Mouse (Mus musculus) neural tube, embryonic 10.5 days (tissue): Measurements from ENCODE around the gene Rab5c.

ENCODE experiments used
- DNase-seq: peaks from one replicate; pipeline ENCODE4 v3.0.0-alpha.2; 2017; ENCODE audit warnings: low spot score; ENCODE audit errors: extremely low spot score

Gene Rab5c

DNA sequence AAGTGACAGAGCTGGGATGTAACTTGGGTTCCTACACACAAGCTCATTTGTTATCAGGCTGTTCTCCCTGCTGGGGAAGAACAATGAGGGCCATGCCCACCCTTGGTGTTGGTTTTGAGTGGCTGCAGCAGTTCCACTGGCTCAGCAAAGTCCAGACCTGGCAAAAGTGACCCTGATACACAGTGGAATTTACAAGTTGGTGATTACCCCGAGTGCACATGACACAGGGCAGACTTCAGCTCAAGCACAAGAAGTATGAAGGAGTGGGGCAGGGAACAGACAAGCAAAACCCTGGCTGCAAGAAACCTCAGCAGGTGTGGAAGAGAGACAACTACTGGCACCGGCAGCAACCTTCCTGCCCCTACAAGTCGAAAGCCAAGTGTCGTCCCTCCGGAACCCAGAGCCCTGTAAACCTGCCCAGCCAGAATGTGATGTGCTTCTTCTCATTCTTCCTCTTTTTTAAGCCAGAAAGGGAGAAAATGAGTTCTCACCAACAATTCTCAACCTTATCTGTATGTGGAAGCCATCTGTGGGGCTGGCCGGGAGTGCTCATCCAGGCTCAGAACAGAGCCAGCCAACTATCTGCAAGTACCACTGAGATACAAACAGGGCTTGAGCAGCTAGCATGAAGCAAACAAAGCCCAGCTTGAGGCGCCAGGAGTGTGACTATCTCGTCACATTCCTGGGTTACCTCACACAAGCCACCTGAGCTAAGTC, 16.1 kb downstream of the Rab5c start:
- DNase-seq, result no peak

DNA sequence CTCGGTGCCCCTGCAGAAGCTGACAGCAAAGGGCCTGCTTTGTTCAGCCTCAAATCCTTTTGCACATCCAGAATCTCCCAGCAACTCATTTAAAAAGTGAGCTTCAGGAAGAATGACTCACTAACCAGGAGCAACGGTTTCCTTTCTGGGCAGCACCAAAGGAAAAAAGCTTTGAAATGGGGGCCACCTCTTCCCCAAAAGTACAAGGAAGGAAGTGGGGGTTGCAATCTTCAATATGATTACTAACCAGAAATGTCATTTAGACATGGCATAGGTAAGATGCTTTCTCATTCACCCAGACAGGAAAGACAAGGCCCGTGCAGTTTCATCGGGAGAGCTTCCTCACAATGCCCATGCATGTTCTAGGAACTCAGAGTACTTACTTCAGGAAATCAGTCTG, 16.8 kb downstream of the Rab5c start:
- DNase-seq, result no peak

DNA sequence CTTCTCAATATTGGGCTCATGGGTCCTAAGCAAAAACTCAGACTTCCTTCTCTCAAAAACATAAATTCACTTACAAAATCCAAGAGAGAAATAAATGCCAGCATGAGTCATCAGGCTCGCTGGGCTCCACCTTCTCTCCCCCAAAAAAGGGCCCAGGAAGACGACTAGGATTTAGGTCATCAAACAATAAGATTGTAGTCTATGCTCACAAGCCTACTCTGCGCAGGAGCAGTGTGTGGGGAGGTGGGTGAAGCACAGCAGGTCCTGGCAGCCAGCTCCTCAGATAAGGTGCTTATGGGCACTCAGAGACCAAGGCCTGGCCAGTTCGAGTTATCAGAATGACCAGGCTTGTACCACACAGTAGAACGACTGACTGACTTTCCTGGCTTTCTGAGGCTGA, 17.7 kb downstream of the Rab5c start:
- DNase-seq, result no peak

DNA sequence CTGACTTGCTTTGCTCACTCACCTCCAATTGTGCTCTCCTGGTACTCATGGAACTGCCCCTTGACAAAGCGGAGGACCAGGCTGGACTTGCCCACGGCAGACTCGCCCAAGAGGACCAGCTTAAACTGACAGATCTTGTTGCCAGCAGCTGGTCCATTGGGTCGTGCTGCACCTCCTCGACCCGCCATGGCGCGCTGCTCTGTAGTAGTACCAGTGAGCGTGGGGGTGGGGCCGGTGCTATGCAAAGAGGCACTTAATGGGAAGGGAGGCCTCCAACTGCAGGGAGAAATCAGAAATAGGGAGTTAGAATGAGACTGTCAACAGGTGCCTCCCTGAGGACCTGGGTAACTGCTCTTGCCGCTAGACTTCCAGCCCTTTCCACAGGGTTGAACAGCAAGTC, 18.1 kb downstream of the Rab5c start:
- no peak for DNase-seq

DNA sequence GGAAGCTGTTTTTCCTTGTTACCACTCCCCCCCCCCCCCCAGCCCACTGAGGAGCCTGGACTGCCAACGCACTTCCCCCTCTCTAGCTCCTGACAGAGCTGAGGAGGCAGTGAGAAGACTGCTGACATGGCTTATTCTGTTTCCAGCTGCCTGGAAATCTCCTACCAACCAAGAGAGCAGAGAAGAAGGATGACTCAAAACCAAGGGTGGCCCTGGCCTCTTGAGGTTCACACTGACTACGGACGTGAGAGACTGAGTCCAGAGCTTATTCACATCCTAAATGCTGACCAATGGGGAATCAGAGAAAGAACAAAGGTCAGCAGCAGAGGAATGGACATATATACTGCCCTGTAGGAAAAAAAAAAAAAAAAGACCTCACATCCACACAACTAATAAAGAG, 18.7 kb downstream of the Rab5c start:
- no peak for DNase-seq

DNA sequence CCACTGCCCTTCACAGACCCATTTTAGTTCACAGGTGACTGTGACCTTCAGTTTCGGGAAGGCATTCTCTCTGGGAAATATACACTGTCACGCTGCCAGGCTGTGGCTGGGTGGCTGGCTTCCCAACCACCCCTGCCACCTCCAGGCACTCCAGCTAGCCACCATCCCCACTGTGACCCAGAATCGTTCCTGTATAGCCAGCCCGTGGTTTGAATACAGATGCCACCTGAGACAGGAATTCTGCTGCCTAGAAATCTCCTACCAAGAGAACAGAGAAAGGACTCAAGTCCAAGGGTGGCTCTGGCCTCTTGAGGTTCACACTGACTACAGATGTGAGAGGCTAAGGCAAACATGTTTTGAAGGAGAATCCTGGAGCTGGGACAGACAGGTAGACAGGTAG, 19.1 kb downstream of the Rab5c start:
- no peak for DNase-seq

DNA sequence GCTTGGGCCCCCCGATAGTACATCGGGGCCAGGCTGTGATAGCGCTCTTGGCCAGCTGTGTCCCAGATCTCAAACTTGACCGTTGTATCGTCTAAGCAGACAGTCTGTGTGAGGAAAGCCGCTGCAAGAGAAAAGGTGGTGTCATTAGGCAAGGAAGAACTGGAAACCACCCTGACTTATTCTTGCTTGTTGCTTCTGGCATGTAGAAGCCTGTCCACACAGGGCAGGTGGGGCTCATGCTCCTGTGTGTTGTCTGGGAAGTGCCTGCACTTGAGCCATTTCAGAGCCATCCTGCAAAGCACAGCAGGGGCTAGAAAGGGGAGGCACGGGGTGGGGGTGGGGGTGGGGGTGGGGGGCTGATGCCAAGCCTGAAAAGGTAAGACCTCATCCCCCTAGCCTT, 19.6 kb downstream of the Rab5c start:
- DNase-seq, result no peak

DNA sequence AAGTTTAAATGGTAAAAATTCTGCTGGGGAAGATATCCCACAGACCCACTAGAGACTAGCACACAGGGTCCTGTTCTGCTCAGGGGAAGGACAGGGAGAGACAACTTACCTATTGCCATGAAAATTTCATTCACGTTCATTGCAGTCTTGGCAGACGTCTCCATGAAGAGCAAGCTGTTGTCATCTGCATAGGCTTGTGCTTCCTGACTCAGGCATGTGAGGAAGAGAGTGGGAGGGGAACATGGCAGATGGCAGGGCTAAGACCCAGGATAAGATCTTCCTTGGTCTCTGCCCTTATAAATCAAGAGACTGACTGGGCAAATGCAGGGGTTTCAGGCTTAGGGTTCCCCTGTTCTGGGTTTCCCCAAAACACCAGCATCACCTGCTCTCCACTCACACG, 21.4 kb downstream of the Rab5c start:
- DNase-seq, result no peak

DNA sequence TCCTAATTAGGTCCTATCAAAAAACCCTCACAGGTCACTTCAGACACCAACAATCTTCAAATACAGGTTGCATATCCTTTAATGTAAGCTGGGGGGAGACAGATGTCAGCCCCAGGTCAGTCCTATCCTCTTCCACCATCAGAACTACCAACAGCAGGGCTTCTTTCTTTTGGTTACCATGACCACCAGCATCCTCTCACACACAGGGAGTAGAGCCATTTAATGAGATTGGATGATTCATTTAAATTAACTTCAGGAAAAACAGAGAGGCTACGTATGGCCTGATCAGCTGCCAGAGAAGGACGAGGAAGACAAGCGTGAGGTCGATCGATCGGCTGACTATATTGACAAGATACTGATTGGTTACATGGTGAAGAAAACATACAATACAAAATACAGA, 23.1 kb downstream of the Rab5c start:
- DNase-seq, result no peak

DNA sequence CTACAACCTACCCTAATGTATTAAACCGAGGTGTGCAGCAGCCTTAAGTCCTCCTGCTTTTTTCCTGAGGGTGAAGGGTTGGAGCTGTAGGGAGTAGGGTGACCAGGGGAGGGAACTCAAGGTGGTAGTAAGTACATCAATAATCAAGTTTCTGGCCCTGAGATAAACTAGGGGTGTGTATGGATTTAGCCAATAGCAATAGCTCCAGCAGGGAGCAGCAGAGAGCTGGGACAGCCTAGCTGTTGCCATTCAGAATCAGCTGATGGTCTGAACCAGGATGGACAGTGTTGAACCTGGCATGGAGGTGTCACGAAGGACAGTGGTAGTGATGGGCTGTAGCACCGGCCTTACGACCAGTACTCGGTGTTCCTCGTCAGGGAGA, 23.5 kb downstream of the Rab5c start:
- peak; percentile 69 for DNase-seq

DNA sequence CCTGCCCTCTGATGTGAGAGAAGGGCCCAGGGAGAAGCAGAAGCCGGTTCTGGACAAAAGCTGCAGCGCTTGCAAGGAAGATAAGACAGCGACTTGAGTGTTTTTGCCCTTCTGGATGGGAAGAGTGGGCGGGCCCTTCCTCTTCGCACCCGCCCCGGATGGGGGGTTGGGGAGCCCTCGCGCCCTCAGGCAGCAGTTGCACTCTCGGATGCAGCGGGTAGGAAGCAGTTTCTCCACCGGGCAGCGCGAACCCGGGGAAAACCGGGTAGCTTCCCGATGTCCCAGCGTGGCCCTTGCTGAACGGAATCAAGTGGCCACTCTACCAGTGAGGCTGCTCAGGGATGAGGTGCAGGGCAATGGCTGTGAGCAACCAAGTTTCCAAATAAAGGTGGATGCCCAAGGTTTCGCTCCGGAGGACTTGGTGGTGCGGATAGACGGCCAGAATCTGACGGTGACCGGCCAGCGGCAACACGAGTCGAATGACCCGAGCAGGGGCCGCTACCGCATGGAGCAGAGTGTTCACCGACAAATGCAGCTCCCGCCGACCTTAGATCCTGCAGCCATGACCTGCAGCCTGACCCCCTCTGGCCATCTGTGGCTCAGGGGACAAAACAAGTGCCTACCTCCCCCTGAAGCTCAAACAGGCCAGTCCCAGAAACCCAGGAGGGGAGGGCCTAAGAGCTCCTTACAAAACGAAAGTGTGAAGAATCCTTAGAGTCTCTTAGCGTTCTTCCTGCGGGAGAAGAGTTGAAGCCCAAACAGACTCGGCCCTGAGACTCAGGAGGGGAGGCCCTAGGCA, 24.1 kb downstream of the Rab5c start, which contains the start of gene Hspb9:
Hspb9 (plus strand) TSS at position 116 of the 799 bp plus-strand sequence.
- DNase-seq, result peak; percentile 63

DNA sequence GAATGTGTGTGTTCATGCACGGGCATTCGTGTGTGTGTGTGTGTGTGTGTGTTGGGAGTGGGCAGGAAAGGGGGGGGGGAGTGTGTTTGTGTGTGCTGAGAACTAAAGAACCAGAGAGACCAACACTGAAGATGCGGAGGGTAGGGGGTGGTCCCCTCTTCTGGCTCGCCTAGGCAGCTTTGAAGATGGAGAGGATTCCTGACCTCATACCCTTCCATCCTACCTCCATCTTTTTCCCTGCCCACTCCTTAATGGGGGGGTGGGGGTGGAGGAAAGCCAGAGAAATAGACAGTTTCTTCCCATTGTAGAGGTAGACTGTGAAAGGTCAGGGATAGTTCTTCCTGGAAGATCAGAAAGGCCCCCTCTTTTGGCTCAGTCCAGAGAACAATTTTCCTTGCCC, 24.8 kb downstream of the Rab5c start:
- DNase-seq, result no peak

DNA sequence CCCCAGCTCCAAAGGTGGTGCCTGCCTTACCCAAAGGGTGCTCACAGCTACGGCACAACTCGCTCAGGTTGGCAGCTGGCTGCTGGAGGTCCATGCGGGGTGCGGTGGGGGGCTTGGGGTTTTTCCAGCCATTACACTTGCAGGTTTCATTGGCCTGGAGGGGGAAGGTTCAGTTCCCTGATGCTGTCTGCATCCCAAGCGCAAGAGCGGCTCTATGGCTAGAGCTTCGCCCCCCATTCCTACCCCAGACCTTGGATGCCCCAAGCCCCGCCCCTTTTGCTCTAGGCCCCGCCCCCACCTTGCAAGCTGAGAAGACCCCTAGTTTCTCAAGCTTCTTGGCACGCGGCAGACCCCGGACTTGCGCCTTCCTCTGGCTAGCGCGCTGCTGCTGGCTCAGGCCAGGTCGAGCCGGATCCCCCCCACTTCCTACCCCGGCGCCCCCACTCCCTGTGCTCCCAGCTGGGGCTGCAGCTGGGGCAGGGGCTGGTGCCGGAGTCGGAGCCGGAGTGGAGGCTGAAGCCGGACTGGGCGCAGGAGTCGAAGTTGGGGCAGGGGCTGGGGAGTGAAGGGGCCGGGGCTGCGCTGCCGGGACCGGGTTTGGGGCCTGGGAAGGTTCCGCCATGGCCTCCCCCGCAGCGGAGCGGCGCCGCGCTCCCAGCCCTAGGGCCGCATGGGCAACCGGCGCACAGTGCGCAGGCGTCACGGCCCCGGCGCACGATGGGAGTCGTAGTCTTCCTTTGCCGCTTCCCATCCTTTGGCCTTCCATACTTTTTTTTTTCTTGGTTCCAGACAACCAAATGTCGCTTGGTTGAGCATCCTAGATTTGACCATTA, 26.0 kb downstream of the Rab5c start, which contains the start of gene Kat2a:
Kat2a (minus strand) TSS at position 683 of the 833 bp plus-strand sequence.
- DNase-seq, result peak; percentile 81

DNA sequence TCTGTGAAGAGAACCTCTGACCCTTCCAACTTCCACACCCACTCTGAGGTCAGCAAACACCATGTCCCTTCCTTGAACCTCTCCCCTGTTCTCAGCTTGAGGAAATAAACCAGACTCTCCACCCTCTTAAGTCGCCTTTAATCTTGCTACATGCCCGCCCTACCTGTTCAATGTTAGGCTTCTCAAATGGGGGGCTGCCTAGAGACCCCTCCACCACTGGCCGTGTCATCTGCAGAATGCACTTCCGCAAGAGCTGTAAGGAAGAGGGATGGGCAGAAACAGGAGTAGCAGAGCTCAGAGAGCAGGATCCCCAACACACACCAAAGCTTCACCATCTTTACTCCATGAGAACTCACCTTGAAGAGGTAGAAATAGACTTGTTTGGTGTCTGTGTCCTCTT, 27.0 kb downstream of the Rab5c start:
- DNase-seq, result no peak

DNA sequence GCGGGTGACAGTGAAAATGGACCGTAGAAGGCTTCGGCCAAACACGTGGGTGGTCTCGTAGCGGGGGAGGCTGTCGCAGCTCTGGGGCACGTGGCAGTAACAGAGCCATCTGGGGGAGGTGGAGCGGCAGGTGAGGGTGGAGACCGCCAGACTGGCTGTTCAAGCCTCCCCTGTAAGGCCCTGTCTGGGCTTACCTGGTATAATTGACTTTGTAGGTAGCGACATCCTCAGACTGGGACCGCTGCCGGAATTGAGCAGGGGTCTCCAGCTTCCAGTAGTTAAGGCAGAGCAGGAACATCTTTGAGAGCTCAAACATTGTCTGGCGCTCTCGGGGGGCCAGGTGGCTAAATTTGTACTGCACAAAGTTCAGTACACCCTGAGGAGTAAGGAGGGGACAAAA, 27.5 kb downstream of the Rab5c start:
- no peak for DNase-seq

DNA sequence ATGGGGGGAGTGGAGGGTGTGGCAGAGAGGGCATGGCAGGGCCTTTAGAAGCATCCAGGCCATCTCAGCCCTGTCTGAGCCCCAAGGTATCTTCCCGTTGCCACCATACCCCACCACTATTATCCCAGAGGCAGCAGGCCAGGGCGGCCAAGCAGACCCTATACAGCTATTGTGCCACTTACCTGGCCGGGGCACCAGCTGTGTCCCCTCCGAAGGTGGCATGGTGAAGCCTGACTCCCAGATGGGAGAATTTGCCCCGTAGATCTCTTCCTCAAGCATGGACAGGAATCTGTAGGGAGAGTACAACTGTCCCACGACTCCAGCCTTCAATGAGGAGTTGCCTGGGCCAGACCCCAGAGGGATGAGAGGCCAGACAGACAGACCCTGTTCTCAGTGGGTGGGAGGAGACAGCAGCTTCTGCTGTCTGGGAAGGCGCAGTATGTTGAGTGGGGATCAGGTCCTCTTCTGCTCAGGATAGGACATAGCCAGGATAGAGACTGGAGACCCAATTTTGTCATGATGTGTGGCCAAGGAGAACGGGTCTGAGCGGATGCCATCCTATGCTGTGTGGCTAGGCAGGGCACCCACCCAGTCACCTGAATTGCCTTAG, 28.7 kb downstream of the Rab5c start:
- no peak for DNase-seq

DNA sequence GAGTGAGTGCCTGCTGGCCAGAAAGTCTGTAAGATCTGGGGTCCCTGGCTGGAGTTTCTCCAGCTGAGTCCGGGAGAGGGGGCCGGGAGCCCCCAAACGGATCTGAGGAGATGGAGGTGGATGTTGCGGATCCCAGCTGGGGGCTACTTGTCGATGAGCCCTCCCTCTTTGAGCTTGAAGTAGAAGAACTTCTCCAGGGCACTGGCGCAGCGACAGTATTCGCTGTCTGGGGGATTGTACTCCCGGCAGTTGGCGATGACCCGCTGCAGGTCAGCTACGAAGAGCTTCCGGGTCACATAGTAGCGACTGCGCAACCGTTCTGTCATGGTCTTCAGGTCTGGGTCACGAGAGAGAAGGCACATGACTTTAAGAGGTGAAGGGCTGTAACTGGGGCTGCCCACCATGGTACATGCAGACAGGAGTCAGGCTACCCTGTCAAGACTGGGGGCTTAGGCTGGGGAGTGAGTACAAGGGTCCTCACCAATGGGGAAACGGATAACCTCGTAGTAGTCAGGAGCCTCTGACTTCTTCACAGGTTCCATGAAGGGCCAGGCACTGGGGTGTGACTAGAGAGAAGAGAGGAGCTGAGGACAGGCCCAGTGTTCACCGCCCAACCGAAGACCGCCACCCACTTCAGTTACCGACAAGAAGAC, 32.8 kb downstream of the Rab5c start:
- DNase-seq, result no peak

DNA sequence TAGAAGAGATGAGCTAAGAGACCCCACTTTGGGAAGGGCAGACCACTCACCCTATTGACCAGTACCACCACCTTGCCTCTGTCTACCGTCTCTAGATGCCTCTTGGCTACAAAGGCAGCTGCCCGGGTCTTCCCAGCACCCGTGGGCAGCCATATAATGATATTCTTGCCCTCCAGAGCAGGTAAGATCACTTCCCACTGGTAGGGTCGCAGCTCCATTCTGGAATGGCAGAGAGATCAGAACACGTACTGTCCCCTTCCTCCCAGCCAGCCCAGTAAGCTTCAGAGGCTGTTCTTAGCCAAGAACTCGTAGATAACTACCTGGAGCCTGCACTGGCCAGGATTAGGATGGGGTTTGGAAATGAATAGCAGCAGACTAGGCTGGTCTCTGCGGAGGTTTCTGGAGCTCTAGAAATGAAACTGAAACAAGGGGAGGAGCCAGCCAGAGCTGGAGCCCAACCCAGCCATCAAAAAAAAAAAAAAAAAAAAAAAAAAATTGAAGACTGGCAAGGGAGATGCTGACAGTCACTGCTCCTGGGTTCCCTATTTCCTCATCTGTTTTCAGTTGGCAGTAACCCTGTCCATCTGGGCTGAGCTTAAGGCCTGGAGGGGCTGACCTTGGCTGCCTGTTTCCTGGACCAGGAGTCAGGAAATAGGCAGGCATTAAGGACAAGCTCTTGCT, 34.0 kb downstream of the Rab5c start, which contains the start of gene Dhx58:
Dhx58 (minus strand) TSS at position 421 of the 681 bp plus-strand sequence.
- DNase-seq, result no peak

DNA sequence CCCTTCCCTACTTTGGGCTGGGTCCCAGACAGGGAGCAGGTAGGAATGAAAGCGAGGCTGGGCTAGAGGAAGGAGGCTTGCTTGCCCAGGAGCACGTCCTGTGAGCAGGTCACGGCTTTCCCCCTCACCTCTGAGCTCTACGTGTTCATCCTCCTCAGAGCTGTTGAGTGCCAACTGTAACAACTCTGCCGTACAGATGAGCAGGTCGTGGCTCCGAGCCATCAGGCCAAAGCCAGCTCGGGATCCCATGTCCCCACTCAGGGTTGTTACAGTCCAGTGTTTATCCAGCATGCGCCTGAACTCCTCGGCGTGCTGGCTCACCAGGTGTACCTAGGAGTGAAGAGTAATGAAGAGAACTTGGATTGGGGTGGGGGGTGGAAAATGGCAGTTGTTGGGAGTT, 34.6 kb downstream of the Rab5c start:
- DNase-seq, result no peak

DNA sequence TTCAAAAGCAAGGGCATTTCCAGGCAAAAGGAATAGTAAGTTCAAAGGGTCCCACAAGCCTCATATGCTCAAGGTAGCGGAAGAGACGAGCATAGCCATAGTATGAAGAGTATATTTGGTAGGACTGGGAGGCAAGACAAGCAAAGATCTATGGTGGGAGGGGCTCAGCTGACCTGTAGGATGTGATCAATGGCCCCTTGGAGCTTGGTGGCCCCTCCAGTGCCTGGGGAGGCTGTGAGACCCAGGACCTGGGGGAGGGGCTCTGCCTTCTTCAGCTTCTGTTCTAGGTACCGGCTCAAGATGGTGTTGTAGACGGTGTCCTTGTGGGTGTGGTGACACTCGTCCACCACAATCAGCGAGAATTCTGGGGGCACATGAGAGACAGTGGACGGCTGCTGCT, 35.1 kb downstream of the Rab5c start:
- DNase-seq, result no peak
